ENCODE assay signal across 17 mouse cellular contexts in genomic region chr10:91858711-91859595, GRCm38 (mm10).
DNase-seq lines count a peak whose midpoint lies in the region; ATAC-seq and TF ChIP-seq lines count a peak whose summit lies in the region.
"Had no signal": no experiment of that assay in that cellular context is flagged by ENCODE, and none has a peak within 500 bp of the region (broad histone marks: within the 10 kb centered on the region; RNA-seq: fewer than 3 reads in every experiment).

No protein-coding gene starts in this region.

- H3K27ac ChIP-seq in forebrain, embryonic 10.5 days, result no peak overlapping the region
- no peak overlapping the region for H3K27ac ChIP-seq in forebrain, embryonic 12.5 days
- H3K27ac ChIP-seq in kidney, embryonic 15.5 days, result no peak overlapping the region
- H3K27ac ChIP-seq in limb, embryonic 11.5 days (replicated peaks; ENCODE audit: low read depth, low read length), result no peak overlapping the region
- H3K27ac ChIP-seq in thymus, adult 2 months (ENCODE audit: control insufficient read depth, insufficient read depth, low read length), result no peak overlapping the region
- H3K27ac ChIP-seq: hindbrain, embryonic 15.5 days; neural tube, embryonic 12.5 days had no signal

- peaks cover 8% of the 10 kb centered on the region for H3K4me1 ChIP-seq in forebrain, embryonic 10.5 days
- H3K4me1 ChIP-seq in forebrain, embryonic 12.5 days, result 0 out of 2 replicates have a peak, but pooled peaks cover 4% of the 10 kb centered on the region
- H3K4me1 ChIP-seq in kidney, embryonic 15.5 days, result peaks cover 6% of the 10 kb centered on the region; the same call in 1 of the 2 replicates
- no peaks in the 10 kb centered on the region; the same call in 1 of the 2 replicates for H3K4me1 ChIP-seq in limb, embryonic 11.5 days (ENCODE audit: control insufficient read depth, insufficient read depth, low read length)
- no peaks in the 10 kb centered on the region for H3K4me1 ChIP-seq in thymus, adult 2 months (replicated peaks; ENCODE audit: control insufficient read depth, insufficient read depth, low read length)
- H3K4me1 ChIP-seq: hindbrain, embryonic 15.5 days; neural tube, embryonic 12.5 days had no signal

- POLR2A ChIA-PET in Patski (lab: Charles Lee), result no interaction called here

- no peaks in the 10 kb centered on the region for H3K27me3 ChIP-seq in forebrain, embryonic 10.5 days (ENCODE audit: poor library complexity, severe bottlenecking)
- H3K27me3 ChIP-seq in forebrain, embryonic 12.5 days, result no peaks in the 10 kb centered on the region
- H3K27me3 ChIP-seq in kidney, embryonic 15.5 days, result no peaks in the 10 kb centered on the region
- peaks cover 7% of the 10 kb centered on the region for H3K27me3 ChIP-seq in Patski
- no peaks in the 10 kb centered on the region for H3K27me3 ChIP-seq in limb, embryonic 11.5 days (ENCODE audit: control insufficient read depth, insufficient read depth, low read length)
- no peaks in the 10 kb centered on the region for H3K27me3 ChIP-seq in thymus, adult 2 months (ENCODE audit: control insufficient read depth, insufficient read depth, low read length)
- H3K27me3 ChIP-seq: hindbrain, embryonic 15.5 days; neural tube, embryonic 12.5 days had no signal

- no peaks in the 10 kb centered on the region for H3K36me3 ChIP-seq in forebrain, embryonic 10.5 days (replicated peaks)
- H3K36me3 ChIP-seq in forebrain, embryonic 12.5 days (replicated peaks), result no peaks in the 10 kb centered on the region
- no peaks in the 10 kb centered on the region for H3K36me3 ChIP-seq in kidney, embryonic 15.5 days
- no peaks in the 10 kb centered on the region for H3K36me3 ChIP-seq in limb, embryonic 11.5 days (ENCODE audit: control insufficient read depth, insufficient read depth, low read length)
- no peaks in the 10 kb centered on the region for H3K36me3 ChIP-seq in thymus, adult 2 months (ENCODE audit: control insufficient read depth, insufficient read depth, low read length)
- H3K36me3 ChIP-seq: hindbrain, embryonic 15.5 days; neural tube, embryonic 12.5 days had no signal

- DNase-seq in forebrain, embryonic 10.5 days (ENCODE audit: extremely low spot score, low spot score), result peak; percentile 15
- DNase-seq in kidney, postnatal 14 days, result peak; percentile 6
- peak; percentile 25 for DNase-seq in Patski (ENCODE audit: low read depth, low spot score)
- DNase-seq in limb, embryonic 11.5 days (ENCODE audit: low spot score), result peak; percentile 64
- no peak for DNase-seq in thymus, postnatal 4 days
- DNase-seq in thymus, adult 2 months, result no peak
- DNase-seq: adrenal gland, postnatal 25 days; B cell, adult 2 months; cerebellum, postnatal 25 days; kidney, postnatal 25 days; layer of hippocampus, postnatal 36 days; retina, postnatal 1 day; spleen, adult 18-20 months had no signal

- H3K9ac ChIP-seq in forebrain, embryonic 12.5 days, result no peak overlapping the region
- no peak overlapping the region for H3K9ac ChIP-seq in kidney, embryonic 15.5 days
- H3K9ac ChIP-seq in limb, embryonic 11.5 days (ENCODE audit: low read length), result no peak overlapping the region
- H3K9ac ChIP-seq: hindbrain, embryonic 15.5 days; neural tube, embryonic 12.5 days had no signal

- TF ChIP-seq CTCF in Patski (IDR thresholded peaks at IDR 0.05), result no peak
- TF ChIP-seq CTCF in thymus, adult 2 months (IDR thresholded peaks at IDR 0.05; ENCODE audit: borderline replicate concordance, control insufficient read depth, extremely low read depth, insufficient read depth, low read length, poor library complexity), result no peak

- no peak for TF ChIP-seq POLR2A in thymus, adult 2 months (IDR thresholded peaks at IDR 0.05; ENCODE audit: control insufficient read depth, extremely low read depth, insufficient read depth, low read length, poor library complexity)

- in situ Hi-C loops in Patski (cut with MboI; ENCODE audit: low pct_unique_long_range_greater_than_20kb), result no loop called here

- no peak overlapping the region for H3K4me3 ChIP-seq in forebrain, embryonic 10.5 days
- H3K4me3 ChIP-seq in forebrain, embryonic 12.5 days (replicated peaks), result no peak overlapping the region
- H3K4me3 ChIP-seq in kidney, embryonic 15.5 days (replicated peaks), result no peak overlapping the region
- no peak overlapping the region for H3K4me3 ChIP-seq in limb, embryonic 11.5 days (ENCODE audit: low read depth, low read length)
- H3K4me3 ChIP-seq in thymus, adult 2 months (ENCODE audit: control insufficient read depth, insufficient read depth, low read length), result no peak overlapping the region
- H3K4me3 ChIP-seq: hindbrain, embryonic 15.5 days; neural tube, embryonic 12.5 days had no signal

- CTCF ChIA-PET in Patski (lab: Charles Lee), result interaction anchor here (1.0 to 1.1 kb wide), 2 partner anchors 20 to 34 kb away, joined by 3 read pairs; no protein-coding TSS in a partner anchor

- 41% methylated on average over 6 of the region's 6 CpGs for WGBS in forebrain, embryonic 10.5 days
- 33% methylated on average over 6 of the region's 6 CpGs for WGBS in forebrain, embryonic 12.5 days
- 17% methylated on average over 6 of the region's 6 CpGs for WGBS in kidney, embryonic 15.5 days
- 18% methylated on average over 6 of the region's 6 CpGs for WGBS in limb, embryonic 11.5 days
- WGBS in thymus, adult 2 months, result 70% methylated on average over 6 of the region's 6 CpGs

- no peaks in the 10 kb centered on the region for H3K9me3 ChIP-seq in forebrain, embryonic 10.5 days
- no peaks in the 10 kb centered on the region for H3K9me3 ChIP-seq in forebrain, embryonic 12.5 days
- no peaks in the 10 kb centered on the region for H3K9me3 ChIP-seq in kidney, embryonic 15.5 days (replicated peaks)
- no peaks in the 10 kb centered on the region for H3K9me3 ChIP-seq in limb, embryonic 11.5 days (ENCODE audit: control insufficient read depth, low read length)
- H3K9me3 ChIP-seq: neural tube, embryonic 12.5 days had no signal

- ATAC-seq in forebrain, embryonic 12.5 days (ENCODE audit: low FRiP score), result no peak
- ATAC-seq in kidney, embryonic 15.5 days (replicated peaks; ENCODE audit: low FRiP score), result no peak; the same call in 1 of the 2 replicates
- ATAC-seq in Patski, result no peak
- ATAC-seq in limb, embryonic 11.5 days (ENCODE audit: insufficient number of reproducible peaks, low FRiP score, low TSS enrichment, low read depth), result peak; percentile 86

- no peak overlapping the region for H3K4me2 ChIP-seq in forebrain, embryonic 12.5 days
- H3K4me2 ChIP-seq in kidney, embryonic 15.5 days, result no peak overlapping the region
- H3K4me2 ChIP-seq in limb, embryonic 11.5 days (ENCODE audit: low read depth, severe bottlenecking), result no peak overlapping the region
- H3K4me2 ChIP-seq: hindbrain, embryonic 15.5 days; neural tube, embryonic 12.5 days had no signal

Comparison
In these comparisons a context has a peak if more than half of its experiments do, and no peak if none do; other contexts are left out.
1. DNase-seq: peak in forebrain, embryonic 10.5 days (single experiment), kidney, postnatal 14 days (single experiment), Patski (single experiment) and limb, embryonic 11.5 days (single experiment); none in thymus, postnatal 4 days (single experiment) and thymus, adult 2 months (single experiment).